Mouse (Mus musculus) spleen, adult 2 months (tissue): ENCODE measurements around the gene Nsun5.

ENCODE experiments used
- CTCF ChIP-seq: fragments of 200-500 bp; IDR thresholded peaks from 2 replicates; pipeline ENCODE4 v1.5.1; 2011; ENCODE audit warnings: mild to moderate bottlenecking, inconsistent platforms; ENCODE audit not compliant: insufficient read depth, insufficient read length, insufficient replicate concordance; ENCODE audit errors: extremely low read depth
- POLR2A ChIP-seq: fragments of 200-500 bp; IDR thresholded peaks from 2 replicates; pipeline ENCODE4 v1.6.1; 2011; ENCODE audit warnings: low read depth, low read length, inconsistent platforms

DNA sequence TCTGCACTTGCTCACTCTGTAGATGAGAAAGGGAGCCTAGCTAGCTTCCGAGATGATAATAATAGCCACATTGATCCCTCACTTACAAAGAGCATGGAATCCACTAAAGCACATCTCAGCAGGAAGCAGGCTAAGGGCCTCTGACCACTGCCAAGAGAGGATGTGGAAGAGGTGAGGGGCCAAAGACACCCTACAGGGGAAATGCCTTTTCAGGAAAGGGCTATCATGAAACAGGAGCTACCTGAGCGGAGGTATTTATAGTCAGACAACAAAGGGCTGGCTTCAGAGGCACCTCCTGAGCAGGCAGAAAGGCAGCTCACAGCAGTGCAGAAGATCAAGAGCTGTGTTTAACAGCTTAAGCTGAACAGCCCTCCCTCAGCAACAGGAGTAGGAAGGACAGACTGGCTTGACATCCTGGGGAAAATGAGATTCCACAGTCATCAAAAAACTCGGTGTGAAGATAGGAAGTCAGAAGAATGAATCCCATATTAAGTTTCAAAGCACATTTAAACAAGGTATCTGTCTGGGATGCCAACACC is 43.6 kb upstream of the Nsun5 start:
- TF ChIP-seq POLR2A = no peak
- TF ChIP-seq CTCF = no peak
